Mouse (Mus musculus) cortical plate, adult 2 months (tissue): ENCODE results near the gene Zbtb9. TPM values are rescaled to one million over a fixed set of nuclear protein-coding genes. Genes with fewer than 3 reads are reported as not detected.
A peak's percentile ranks its signal among the peaks of the same experiment; 100 is the strongest.

Experiments used
- H3K27ac ChIP-seq: fragments of 200-500 bp; 2 replicates; pipeline ENCODE4 v1.5.1; 2012; ENCODE audit warnings: low read length, control low read depth, inconsistent platforms; ENCODE audit not compliant: insufficient read depth
- H3K4me1 ChIP-seq: fragments of 200-500 bp; 2 replicates; pipeline ENCODE4 v1.6.1; 2011; ENCODE audit warnings: low read length; ENCODE audit not compliant: control insufficient read depth, insufficient read depth
- H3K4me3 ChIP-seq: fragments of 200-500 bp; 2 replicates; pipeline ENCODE4 v1.5.1; 2011; ENCODE audit warnings: mild to moderate bottlenecking, low read length, control low read depth; ENCODE audit not compliant: insufficient read depth
- CTCF ChIP-seq: fragments of 200-500 bp; IDR thresholded peaks from 2 replicates; pipeline ENCODE4 v1.5.1; 2011; ENCODE audit warnings: mild to moderate bottlenecking, control low read depth, low read length; ENCODE audit not compliant: insufficient read depth; ENCODE audit errors: extremely low read depth
- POLR2A ChIP-seq: fragments of 200-500 bp; IDR thresholded peaks from 2 replicates; pipeline ENCODE4 v1.6.1; 2011; ENCODE audit warnings: mild to moderate bottlenecking, low read length, control low read depth; ENCODE audit not compliant: insufficient read depth; ENCODE audit errors: extremely low read depth
- polyA plus RNA-seq: library from polyadenylated mRNA; depleted of rRNA; stranded (reverse); fragments of >200 nt; gene quantifications from 2 replicates; pipeline ENCODE4 v1.2.3, GENCODE M21; 2012

The Zbtb9 gene
- polyA plus RNA-seq, 1 experiment = 13.9 TPM

DNA sequence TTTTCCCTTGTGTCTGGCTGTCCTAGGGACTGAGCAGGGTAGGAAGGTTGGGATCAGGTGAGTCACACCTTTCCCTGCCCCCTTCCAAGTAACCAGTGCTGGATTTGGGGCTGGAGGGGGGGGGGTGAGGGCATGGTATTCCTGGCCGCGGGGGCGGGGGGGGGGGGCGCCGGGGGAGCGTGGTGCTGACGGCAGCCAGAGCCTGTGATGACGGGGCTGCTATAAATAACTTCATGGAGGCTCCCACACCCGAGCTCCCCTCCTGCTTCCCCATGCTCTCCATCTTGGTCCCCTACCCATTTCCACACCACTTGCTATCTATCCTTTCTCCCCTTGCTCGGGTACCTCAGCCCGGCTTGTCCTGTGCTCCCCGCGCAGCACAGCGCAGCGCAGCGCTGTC, 19.2 kb upstream of the Zbtb9 start:
- Histone ChIP-seq H3K4me1 (peaks cover 6% of the 10 kb centered on the region), H3K27ac (peak overlapping the region; percentile 78; the same call in 1 of the 2 replicates), H3K4me3 (peak overlapping the region; percentile 59)
- TF ChIP-seq POLR2A (no peak), CTCF (no peak)

DNA sequence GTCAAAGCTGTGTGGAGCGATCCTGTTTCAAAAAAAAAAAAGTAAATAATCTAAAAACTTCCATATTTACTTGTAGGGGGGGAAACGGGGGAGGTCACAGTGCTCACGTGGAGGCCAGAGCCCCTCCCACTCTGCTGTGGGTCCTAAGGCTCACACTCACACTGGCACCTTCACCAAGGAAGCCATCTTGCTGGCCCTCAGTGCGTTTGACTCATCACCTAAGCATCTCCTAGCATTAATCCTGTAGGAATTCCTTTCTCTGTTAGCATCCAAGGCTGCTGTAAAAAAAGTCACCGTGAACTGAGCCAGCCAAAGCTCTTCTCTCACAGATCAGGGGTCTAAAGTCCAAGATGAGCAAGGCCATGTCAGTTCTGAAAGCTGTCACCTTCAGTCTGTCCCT, 16.7 kb upstream of the Zbtb9 start:
- peaks cover 6% of the 10 kb centered on the region for H3K4me1 ChIP-seq
- H3K4me3 ChIP-seq = no peak overlapping the region
- H3K27ac ChIP-seq = no peak overlapping the region
- TF ChIP-seq CTCF (no peak), POLR2A (no peak)

DNA sequence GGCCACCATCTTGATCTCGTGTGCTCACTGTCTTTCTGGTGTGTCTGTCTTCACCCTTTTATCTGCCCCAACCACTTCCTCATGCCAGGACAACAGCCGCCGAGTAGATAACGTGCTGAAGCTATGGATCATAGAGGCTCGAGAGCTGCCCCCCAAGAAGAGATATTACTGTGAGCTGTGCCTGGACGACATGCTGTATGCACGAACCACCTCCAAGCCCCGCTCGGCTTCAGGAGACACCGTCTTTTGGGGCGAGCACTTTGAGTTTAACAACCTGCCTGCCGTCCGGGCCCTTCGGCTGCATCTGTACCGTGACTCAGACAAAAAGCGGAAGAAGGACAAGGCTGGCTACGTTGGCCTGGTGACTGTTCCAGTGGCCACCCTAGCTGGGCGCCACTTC, 16.1 kb upstream of the Zbtb9 start:
- no peak overlapping the region for H3K27ac ChIP-seq
- H3K4me3 ChIP-seq = no peak overlapping the region
- no peak for TF ChIP-seq POLR2A
- TF ChIP-seq CTCF = no peak
- peaks cover 6% of the 10 kb centered on the region for H3K4me1 ChIP-seq

DNA sequence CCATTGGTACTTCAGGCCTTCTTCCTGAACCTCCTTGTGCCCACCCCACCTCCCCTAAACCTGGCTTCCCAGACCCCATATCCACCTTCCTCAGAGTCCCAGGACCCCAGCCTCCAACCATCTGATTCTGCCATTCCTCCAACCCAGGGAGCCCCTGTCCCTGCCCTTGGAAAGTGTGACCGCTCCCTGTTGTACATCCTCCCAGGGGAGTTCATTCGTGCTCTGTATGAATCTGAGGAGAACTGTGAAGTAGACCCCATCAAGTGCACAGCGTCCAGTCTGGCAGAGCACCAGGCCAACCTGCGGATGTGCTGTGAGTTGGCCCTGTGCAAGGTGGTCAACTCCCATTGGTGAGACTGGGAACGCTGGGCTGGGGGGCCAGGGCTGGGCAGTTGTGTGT, 15.1 kb upstream of the Zbtb9 start:
- H3K27ac ChIP-seq = no peak overlapping the region
- peaks cover 6% of the 10 kb centered on the region for H3K4me1 ChIP-seq

DNA sequence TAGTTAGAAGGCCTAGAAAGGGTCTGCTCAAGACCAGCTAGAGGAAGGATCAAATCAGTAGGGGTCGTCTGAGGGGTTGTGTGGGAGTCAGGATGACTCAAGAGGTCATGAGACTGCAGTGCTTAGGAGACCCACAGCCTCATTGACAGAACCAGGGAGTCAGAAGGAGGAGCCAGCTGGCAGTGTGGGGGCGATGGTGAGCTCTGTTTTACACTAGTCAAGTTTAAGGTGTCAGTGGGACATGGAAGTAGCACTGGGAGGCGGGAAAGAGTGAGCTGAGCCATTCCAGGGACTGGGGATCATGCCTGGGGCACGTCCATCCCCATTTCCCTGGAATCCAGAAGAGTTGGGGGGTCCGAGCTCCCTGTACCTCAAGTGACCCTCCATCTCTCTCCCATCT, 14.1 kb upstream of the Zbtb9 start:
- Histone ChIP-seq H3K4me1 (no peaks in the 10 kb centered on the region), H3K27ac (no peak overlapping the region), H3K4me3 (no peak overlapping the region)
- TF ChIP-seq CTCF = no peak
- peak; percentile 31; the same call in 1 of the 2 replicates for TF ChIP-seq POLR2A

More for the DNA sequence above, 15.1 kb upstream of the Zbtb9 start:
- TF ChIP-seq CTCF (no peak), POLR2A (no peak)
- no peak overlapping the region for H3K4me3 ChIP-seq

DNA sequence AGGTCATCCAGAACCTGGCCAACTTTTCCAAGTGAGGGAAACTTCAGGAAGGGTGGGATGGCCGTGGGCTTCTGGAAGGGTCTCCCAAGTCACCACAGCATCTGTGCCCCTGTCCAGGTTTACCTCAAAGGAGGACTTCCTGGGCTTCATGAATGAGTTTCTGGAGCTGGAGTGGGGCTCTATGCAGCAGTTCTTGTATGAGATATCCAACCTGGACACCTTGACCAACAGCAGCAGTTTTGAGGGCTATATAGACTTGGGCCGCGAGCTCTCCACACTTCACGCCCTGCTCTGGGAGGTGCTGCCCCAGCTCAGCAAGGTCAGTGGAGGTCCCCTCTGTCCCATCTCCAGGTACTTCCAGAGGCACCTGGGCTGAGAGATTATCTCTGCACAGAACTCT, 13.2 kb upstream of the Zbtb9 start:
- no peak overlapping the region for H3K27ac ChIP-seq
- no peak overlapping the region for H3K4me3 ChIP-seq
- TF ChIP-seq CTCF (no peak), POLR2A (no peak)
- H3K4me1 ChIP-seq = no peaks in the 10 kb centered on the region

DNA sequence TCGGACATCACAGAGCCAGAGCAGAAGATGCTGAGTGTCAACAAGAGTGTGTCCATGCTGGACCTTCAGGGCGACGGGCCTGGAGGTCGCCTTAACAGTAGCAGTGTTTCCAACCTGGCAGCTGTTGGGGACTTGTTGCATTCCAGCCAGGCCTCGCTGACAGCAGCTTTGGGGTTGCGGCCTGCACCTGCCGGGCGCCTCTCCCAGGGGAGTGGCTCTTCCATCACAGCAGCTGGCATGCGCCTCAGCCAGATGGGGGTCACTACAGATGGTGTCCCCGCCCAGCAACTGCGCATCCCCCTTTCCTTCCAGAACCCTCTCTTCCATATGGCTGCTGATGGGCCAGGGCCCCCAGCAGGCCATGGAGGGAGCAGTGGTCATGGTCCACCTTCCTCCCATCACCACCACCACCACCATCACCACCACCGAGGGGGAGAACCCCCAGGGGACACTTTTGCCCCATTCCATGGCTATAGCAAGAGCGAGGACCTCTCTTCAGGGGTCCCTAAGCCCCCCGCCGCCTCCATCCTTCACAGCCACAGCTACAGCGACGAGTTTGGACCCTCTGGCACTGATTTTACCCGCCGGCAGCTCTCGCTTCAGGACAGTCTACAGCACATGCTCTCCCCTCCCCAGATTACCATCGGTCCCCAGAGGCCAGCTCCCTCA, 11.3 kb upstream of the Zbtb9 start:
- Histone ChIP-seq H3K27ac (no peak overlapping the region), H3K4me1 (peaks cover under 1% of the 10 kb centered on the region; the same call in 1 of the 2 replicates), H3K4me3 (no peak overlapping the region)
- TF ChIP-seq CTCF (no peak), POLR2A (no peak)

DNA sequence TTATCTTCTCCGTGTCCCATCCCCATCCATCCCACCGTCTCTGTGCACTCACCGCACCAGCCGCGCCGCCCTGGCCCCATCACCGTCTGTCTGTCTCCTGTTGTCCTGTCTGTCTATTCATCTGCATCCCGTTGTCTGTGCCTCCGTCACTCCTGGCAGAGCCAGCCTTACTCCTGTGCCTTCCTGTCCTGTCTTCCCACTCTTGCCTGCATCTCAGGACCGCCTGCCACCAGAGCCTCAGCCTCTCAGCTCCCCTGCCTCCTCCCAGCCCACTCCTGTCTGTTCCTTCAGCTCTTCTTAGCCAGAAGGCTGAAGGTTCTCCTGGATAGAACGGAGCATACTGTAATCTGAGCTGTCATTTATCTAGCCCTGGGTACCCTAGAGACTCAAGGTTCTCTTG, 6.0 kb upstream of the Zbtb9 start:
- peak overlapping the region; percentile 38 for H3K27ac ChIP-seq
- H3K4me3 ChIP-seq = no peak overlapping the region
- TF ChIP-seq POLR2A (no peak), CTCF (no peak)
- peaks cover 4% of the 10 kb centered on the region; the same call in 1 of the 2 replicates for H3K4me1 ChIP-seq

DNA sequence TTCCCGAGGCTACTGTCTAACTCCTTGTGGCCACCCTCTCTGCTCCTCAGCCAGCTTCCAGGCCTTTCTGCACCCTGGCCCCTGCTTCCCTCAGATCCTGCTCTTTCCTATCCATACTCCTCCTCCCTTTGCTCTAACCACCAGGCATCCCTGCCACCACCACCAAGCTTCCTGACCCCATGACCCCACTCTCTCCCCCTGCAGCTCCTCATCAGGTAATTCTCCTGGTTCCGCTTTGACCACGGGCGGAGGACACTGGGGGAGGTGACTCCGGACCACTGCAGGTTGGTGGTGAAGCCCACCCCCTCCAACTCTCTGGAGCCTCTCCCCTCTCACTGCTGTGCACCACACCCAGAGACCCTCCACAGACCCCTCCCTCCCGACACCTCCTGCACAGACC, 5.5 kb upstream of the Zbtb9 start:
- no peak for TF ChIP-seq POLR2A
- TF ChIP-seq CTCF = no peak
- H3K27ac ChIP-seq = peak overlapping the region; percentile 38
- H3K4me3 ChIP-seq = no peak overlapping the region
- peaks cover 4% of the 10 kb centered on the region; the same call in 1 of the 2 replicates for H3K4me1 ChIP-seq

DNA sequence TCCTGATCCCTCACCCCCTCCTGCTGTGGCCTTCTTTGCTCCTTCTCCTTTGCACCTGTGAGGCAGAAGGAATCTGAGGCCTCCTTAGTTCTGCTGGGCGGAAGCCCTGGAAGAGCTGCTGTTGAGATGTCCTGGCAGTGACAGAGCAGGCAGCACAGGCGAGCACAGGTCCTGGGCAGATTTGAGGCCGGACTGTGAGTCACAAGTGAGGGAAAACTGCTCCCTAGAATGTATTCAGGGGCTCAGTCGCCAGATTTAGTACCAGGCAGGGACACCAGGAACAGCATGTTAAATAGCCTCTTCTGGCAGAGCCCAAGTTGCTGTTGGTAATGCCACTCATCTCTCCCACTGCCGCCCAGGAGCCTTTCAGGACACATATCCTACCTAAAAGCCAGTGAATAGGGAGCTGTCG, 4.8 kb upstream of the Zbtb9 start:
- no peak overlapping the region for H3K4me3 ChIP-seq
- peaks cover 4% of the 10 kb centered on the region; the same call in 1 of the 2 replicates for H3K4me1 ChIP-seq
- no peak for TF ChIP-seq CTCF
- no peak for TF ChIP-seq POLR2A
- peak overlapping the region; percentile 38 for H3K27ac ChIP-seq
